Mouse (Mus musculus) liver, embryonic 15.5 days (tissue): Measurements from ENCODE around the gene Hap1. TPM values are rescaled to one million over a fixed set of nuclear protein-coding genes. Genes with fewer than 3 reads are reported as not detected.
"Not testable (repeated sequence)": the region's sequence is repeated elsewhere in the genome, so short reads cannot be mapped to it uniquely, and the experiment has no call there.

ENCODE experiments used
- ATAC-seq: fragments of 200-750 bp; cut with Nextera tagmentation; 2 replicates; pipeline ENCODE4 v1.8.0; 2017; ENCODE audit warnings: moderate number of reproducible peaks, mild to moderate bottlenecking, moderate library complexity; ENCODE audit not compliant: insufficient read depth
- H3K27ac ChIP-seq: fragments of 300-500 bp; sonication (generic); replicated peaks from 2 replicates; pipeline ENCODE4 v1.5.1; 2015; ENCODE audit warnings: mild to moderate bottlenecking, inconsistent platforms
- H3K27me3 ChIP-seq: fragments of 300-500 bp; sonication (generic); 2 replicates; pipeline ENCODE4 v1.6.1; 2015; ENCODE audit warnings: mild to moderate bottlenecking, inconsistent platforms
- H3K36me3 ChIP-seq: fragments of 300-500 bp; sonication (generic); replicated peaks from 2 replicates; pipeline ENCODE4 v1.6.1; 2015; ENCODE audit warnings: moderate library complexity, mild to moderate bottlenecking, inconsistent platforms
- H3K4me1 ChIP-seq: fragments of 300-500 bp; sonication (generic); replicated peaks from 2 replicates; pipeline ENCODE4 v1.6.1; 2015; ENCODE audit warnings: inconsistent platforms
- H3K4me2 ChIP-seq: fragments of 300-500 bp; sonication (generic); 2 replicates; pipeline ENCODE4 v1.6.1; 2015; ENCODE audit warnings: moderate library complexity, mild to moderate bottlenecking, inconsistent platforms
- H3K4me3 ChIP-seq: fragments of 300-500 bp; sonication (generic); replicated peaks from 2 replicates; pipeline ENCODE4 v1.5.1; 2015; ENCODE audit warnings: mild to moderate bottlenecking, inconsistent platforms
- H3K9ac ChIP-seq: fragments of 300-500 bp; sonication (generic); 2 replicates; pipeline ENCODE4 v1.6.1; 2015; ENCODE audit warnings: moderate library complexity, mild to moderate bottlenecking, inconsistent platforms
- H3K9me3 ChIP-seq: fragments of 300-500 bp; sonication (generic); replicated peaks from 2 replicates; pipeline ENCODE4 v1.6.1; 2016; ENCODE audit warnings: inconsistent platforms
- WGBS: fragments of 180-500 bp; shearing (Covaris S2); methylation state at CpG from one replicate; pipeline ENCODE4 v1.1.7; 2015; ENCODE audit warnings: mixed read lengths; ENCODE audit not compliant: insufficient replicate concordance; 5-methylcytosine and 5-hydroxymethylcytosine counted together
- polyA plus RNA-seq: library from polyadenylated mRNA; unstranded; fragments of >200 nt; fragmentation: Nextera tagmentation; extraction: Ambion mirVana; gene quantifications from 2 replicates; pipeline ENCODE4 v1.2.1, GENCODE M21; 2015

Gene Hap1
- polyA plus RNA-seq, 1 experiment from 2014 or later = 0.45 TPM

DNA sequence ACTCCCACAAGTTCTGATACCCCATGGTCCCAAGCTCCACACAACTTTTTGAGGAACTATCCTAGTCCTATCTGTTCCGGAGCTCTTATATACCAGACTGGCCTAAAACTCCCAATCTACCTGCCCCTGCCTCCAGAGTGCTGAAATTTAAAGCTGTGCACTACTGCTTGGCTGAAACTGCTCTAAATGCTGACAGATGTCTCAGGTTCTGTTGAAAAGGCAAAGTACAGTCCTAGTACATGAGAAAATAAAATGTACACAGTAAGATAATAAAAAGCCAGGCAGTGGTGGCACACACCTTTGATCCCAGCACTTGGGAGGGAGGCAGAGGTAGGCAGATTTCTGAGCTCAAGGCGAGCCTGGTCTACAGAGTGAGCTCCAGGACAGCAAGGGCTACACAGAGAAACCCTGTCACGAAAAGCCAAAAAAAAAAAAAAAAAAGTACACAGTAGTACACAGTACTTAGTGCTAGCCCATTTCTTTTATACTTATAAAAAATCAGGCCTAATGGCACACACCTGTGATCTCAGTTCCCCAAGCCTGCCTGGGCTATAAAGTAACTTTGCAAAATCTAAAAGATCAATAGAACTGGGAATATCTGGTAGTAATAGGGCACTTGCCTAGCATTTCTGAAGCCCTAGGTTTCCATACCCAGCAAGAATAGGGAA lies 33.2 kb downstream of the Hap1 start:
- H3K4me3 ChIP-seq = no peak overlapping the region
- H3K4me2 ChIP-seq = no peak overlapping the region

DNA sequence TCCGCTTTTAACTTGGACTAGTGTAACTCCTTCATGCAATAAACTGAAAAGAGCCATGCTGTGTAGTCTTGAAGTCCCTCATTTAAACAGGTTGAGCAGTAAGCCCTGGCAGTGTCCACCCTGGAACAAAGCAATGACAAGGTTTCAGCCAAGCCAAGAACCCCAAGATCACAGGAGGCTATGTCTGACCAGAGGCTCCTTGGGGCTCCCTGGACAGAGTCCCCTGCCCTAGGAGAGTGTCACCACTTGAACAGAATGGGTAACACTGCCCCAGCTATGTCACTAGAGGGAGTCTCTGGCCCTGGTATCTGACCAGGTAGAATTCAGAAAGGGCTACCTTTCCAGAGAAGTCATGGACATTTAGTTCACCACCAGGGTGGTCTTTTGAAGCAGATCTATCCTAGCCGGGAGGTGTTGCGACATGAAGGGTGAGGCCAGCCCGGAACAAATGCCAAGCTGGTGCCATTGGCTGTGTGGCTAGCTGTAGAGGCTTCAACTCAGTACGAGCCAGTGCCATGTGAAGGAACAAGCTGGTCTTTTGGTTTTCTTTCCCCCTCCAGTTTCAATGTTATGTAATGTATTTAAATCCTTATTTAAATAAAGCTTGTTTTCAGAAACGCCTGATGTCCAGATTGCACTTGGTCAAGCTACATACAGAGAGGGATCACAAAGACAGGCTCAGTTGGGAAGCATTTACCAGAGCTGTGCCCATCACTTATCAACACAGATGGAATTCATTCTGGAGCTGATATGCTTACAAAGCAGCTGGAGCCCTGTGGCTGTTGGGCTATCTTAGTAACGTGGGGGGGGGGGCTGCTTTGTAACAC lies 34.2 kb downstream of the Hap1 start:
- WGBS = 70% methylated on average over 7 of the region's 7 CpGs

More for the DNA sequence above, 33.2 kb downstream of the Hap1 start:
- H3K27me3 ChIP-seq = no peaks in the 10 kb centered on the region
- WGBS = 51% methylated on average over 3 of the region's 3 CpGs
- peaks cover 27% of the 10 kb centered on the region for H3K36me3 ChIP-seq
- no peak overlapping the region for H3K9ac ChIP-seq
- peak overlapping the region; percentile 61 for H3K27ac ChIP-seq
- no peak for ATAC-seq
- peaks cover 31% of the 10 kb centered on the region for H3K4me1 ChIP-seq
- no peaks in the 10 kb centered on the region for H3K9me3 ChIP-seq

DNA sequence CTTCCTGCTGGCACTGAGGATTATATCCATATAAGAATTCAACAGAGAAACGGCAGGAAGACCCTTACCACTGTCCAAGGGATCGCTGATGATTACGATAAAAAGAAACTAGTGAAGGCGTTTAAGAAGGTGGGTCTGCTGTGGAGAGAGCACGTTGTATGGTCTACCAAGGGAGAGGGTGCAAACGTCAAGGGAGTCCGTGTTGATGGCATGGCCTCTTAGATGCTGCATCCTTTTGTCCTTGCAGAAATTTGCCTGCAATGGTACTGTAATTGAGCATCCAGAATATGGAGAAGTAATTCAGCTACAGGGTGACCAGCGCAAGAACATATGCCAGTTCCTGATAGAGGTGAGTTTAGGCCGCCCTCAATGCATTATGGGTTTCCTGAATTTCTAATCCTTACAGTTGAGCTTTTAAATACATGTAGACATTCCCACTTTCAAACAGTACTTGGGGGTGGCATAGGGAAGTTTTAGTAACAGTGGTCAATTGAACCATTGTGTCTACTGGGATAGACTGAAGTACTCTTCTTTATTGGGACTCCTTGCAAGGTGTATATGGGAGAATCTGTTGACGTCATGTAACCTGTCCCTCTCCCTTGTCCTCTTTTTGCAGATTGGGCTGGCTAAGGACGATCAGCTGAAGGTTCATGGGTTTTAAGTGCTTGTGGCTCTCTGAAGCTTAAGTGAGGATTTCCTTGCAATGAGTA lies 35.1 kb downstream of the Hap1 start:
- not testable (repeated sequence) for H3K27me3 ChIP-seq, ATAC-seq, H3K9me3 ChIP-seq
- Histone ChIP-seq H3K4me3 (peak overlapping the region; percentile 87), H3K36me3 (peaks cover 27% of the 10 kb centered on the region), H3K9ac (peak overlapping the region; percentile 97), H3K4me1 (peaks cover 47% of the 10 kb centered on the region), H3K4me2 (peak overlapping the region; percentile 79), H3K27ac (peak overlapping the region; percentile 98)
- 10% methylated on average over 11 of the region's 11 CpGs for WGBS

More for the DNA sequence above, 34.2 kb downstream of the Hap1 start:
- not testable (repeated sequence) for H3K9me3 ChIP-seq, H3K27me3 ChIP-seq, H3K9ac ChIP-seq, ATAC-seq
- Histone ChIP-seq H3K36me3 (peaks cover 27% of the 10 kb centered on the region), H3K4me3 (peak overlapping the region; percentile 87), H3K27ac (peak overlapping the region; percentile 61), H3K4me2 (peak overlapping the region; percentile 79), H3K4me1 (peaks cover 41% of the 10 kb centered on the region)

DNA sequence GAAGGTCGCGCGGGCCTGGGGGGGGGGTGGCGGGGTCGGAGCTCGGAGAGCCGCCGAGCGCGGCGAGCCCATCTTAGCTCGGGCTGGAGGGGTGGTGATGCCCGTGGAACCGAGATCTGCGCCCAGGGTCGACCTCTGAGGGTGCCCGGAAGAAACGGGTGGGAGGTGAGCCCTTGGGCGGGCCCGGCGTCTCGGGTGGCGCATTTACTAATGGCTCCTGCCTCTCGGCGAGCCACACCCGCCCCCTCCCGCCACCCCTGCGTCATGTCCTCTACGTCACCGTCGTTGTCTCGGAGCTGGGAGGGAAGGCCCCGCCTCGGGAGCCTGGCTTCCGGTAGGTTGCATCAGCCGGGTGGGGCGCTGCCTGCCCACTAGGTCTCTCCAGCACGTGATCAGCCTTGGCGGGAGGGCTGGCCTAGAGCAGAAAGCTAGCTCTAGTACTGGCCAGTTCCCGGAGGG lies 35.7 kb downstream of the Hap1 start:
- ATAC-seq = peak; percentile 82
- Histone ChIP-seq H3K27me3 (no peaks in the 10 kb centered on the region), H3K4me3 (peak overlapping the region; percentile 87), H3K9ac (peak overlapping the region; percentile 97), H3K27ac (peak overlapping the region; percentile 98), H3K9me3 (no peaks in the 10 kb centered on the region), H3K36me3 (peaks cover 27% of the 10 kb centered on the region), H3K4me2 (peak overlapping the region; percentile 79), H3K4me1 (peaks cover 47% of the 10 kb centered on the region)
- WGBS = under 1% methylated on average over 40 of the region's 40 CpGs

DNA sequence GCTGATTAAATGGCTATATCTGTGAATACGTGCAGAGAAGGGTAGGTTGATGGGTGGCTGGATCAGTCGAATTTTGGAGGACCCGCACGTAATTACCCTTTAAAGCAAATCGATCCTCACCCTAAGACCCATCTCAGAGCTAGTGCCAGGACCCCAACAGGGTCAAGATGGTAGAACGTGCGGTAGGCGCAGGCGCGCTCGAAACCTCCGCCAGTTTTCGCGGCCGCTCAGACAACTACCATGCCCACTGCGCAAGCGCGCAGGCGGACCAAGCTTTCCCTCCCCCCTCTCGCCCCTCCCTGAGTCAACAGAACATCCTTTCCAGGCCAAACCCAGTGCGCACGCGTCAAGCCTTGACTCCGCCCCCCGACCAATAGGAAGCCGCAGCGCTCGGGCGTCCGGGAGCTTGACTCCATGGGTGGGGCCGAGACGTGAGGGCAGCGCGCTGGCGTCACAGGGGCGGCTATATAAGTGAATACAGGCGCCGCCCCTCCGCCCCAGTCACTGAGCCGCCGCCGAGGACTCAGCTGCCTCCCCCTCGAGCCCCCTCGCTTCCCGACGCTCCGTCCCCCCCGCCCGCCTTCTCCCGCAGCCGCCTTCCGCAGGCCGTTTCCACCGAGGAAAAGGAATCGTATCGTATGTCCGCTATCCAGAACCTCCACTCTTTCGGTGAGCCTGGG lies 36.3 kb downstream of the Hap1 start, which contains the start of gene Eif1:
TSS of gene Eif1 (plus strand) at position 394 of the 680 bp plus-strand sequence.
- no peaks in the 10 kb centered on the region for H3K27me3 ChIP-seq
- peak within 1 kb of the TSS; percentile 98 for H3K27ac ChIP-seq
- no peaks in the 10 kb centered on the region for H3K9me3 ChIP-seq
- H3K36me3 ChIP-seq = peaks cover 27% of the 10 kb centered on the region
- under 1% methylated on average over 58 of the region's 58 CpGs for WGBS
- peaks cover 51% of the 10 kb centered on the region for H3K4me1 ChIP-seq
- H3K9ac ChIP-seq = peak within 1 kb of the TSS; percentile 97
- H3K4me3 ChIP-seq = peak within 1 kb of the TSS; percentile 87
- H3K4me2 ChIP-seq = peak within 1 kb of the TSS; percentile 82
- peak; percentile 79 for ATAC-seq

DNA sequence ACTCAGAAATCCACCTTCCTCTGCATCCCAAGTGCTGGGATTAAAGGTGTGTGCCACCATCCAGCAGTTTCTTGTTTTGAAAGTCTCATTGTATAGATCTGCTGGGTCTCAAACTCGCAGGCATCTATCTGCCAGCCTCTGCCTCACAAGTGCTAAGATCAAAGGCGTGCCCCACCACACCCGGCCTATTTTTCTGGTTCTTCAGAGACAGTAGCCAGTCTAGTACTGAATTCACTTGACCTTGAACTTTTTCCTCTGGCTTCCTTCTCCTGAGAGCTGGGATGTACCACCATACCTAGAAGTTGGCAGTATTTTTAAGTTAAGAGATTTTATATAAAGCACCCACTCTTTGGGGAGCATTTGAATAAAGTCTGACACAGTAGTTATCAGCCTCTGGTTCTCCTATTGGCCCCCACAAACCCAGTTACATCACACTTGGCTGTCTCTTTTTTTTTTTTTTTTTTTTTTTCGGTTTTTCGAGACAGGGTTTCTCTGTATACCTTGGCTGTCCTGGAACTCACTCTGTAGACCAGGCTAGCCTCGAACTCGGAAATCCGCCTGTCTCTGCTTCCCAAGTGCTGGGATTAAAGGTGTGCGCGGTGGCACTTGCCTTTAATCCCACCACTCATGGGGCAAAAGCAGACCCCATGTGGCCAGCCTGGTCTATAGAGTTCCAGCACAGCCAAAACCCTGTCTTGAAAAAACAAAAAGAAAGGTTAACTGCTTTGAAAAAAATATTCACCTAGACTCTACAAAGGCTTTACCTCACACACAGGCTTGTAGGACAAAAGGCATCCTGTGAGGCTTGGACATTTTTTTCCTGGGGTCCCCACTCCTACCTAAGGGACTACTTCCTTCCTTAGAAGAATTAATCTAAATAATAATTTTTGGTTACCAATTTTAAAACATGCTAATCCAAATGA lies 37.1 kb downstream of the Hap1 start:
- H3K4me1 ChIP-seq = peaks cover 52% of the 10 kb centered on the region
- WGBS = 38% methylated on average over 10 of the region's 10 CpGs
- H3K4me3 ChIP-seq = peak overlapping the region; percentile 87
- no peaks in the 10 kb centered on the region for H3K9me3 ChIP-seq
- H3K27me3 ChIP-seq = no peaks in the 10 kb centered on the region
- H3K36me3 ChIP-seq = peaks cover 27% of the 10 kb centered on the region
- H3K9ac ChIP-seq = peak overlapping the region; percentile 64
- H3K4me2 ChIP-seq = peak overlapping the region; percentile 82
- no peak for ATAC-seq
- H3K27ac ChIP-seq = peak overlapping the region; percentile 94

DNA sequence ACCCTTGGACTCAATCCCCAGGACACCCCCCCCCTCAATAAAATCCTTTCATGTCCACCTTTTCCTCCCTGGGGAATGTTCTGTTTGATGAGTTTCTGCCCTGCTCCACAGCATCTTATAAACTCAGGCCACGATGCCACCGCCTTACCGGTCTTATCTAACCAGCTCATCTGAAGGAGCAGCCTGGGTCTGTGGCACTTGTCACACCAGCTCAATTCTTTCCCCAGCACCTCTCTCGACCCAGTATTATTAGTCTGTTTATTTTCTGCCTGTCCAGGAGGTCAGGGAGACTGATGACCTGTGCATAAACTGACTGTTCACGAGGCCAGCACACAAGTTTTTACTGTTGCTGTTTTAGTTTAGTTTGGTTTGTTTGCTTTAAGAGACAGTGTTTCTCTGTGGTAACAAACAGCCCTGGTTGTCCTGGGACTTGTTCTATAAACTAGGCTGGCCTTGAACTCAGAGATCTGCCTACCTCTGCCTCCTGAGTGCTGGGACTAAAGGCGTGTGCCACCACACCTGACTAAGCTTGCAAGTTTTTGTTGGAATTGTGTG lies 38.0 kb downstream of the Hap1 start:
- H3K9ac ChIP-seq = peak overlapping the region; percentile 64
- peak overlapping the region; percentile 82 for H3K4me2 ChIP-seq
- no peaks in the 10 kb centered on the region for H3K27me3 ChIP-seq
- peaks cover 25% of the 10 kb centered on the region for H3K36me3 ChIP-seq
- H3K4me3 ChIP-seq = peak overlapping the region; percentile 87
- WGBS = 34% methylated on average over 6 of the region's 6 CpGs
- peaks cover 52% of the 10 kb centered on the region for H3K4me1 ChIP-seq
- ATAC-seq = no peak
- no peaks in the 10 kb centered on the region for H3K9me3 ChIP-seq
- peak overlapping the region; percentile 94 for H3K27ac ChIP-seq

DNA sequence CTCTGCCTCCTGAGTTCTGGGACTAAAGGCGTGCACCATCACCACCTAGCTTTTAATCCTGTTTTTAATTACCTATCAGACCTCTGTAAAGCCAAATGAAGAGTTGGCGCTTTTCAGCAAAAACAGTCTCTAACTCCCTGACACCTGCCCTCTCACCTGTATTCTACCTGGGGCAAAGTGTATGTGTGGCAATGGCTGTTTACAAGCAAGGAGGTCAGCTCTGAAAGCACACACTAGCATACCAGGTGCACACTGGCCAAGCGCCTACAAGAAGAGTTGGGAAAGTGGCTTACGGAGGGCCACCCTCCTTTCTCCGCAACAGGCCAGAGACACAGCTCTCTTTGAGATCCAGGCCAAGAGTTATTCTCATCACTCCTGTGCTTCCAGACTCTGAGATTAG lies 40.5 kb downstream of the Hap1 start:
- no peak overlapping the region for H3K4me3 ChIP-seq

DNA sequence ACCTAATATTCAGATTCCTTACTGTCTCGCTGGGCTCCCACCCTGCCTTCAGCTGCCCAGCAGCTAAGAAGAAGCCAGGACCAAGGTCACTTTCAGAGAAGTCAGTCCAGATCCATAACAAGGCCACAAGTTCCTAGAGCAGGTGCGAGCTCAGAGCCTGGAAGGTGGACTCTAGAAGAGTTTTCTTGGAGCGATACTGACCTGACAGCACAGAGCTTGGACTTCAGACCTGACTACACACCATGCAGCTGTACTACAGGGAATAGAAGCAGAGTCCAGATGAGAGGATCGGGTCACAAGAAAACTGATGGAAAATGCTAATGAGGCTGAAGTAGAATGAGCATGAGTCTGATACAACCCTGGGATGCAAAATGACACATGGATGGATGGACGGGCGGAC lies 42.5 kb downstream of the Hap1 start:
- Histone ChIP-seq H3K36me3 (no peaks in the 10 kb centered on the region), H3K9me3 (no peaks in the 10 kb centered on the region), H3K4me3 (no peak overlapping the region), H3K27ac (no peak overlapping the region), H3K4me2 (no peak overlapping the region), H3K9ac (no peak overlapping the region), H3K4me1 (peaks cover 28% of the 10 kb centered on the region), H3K27me3 (no peaks in the 10 kb centered on the region)
- ATAC-seq = no peak
- 78% methylated on average over 6 of the region's 6 CpGs for WGBS

More for the DNA sequence above, 40.5 kb downstream of the Hap1 start:
- 79% methylated on average over 5 of the region's 5 CpGs for WGBS
- Histone ChIP-seq H3K27me3 (no peaks in the 10 kb centered on the region), H3K4me2 (no peak overlapping the region), H3K9ac (no peak overlapping the region), H3K36me3 (peaks cover under 1% of the 10 kb centered on the region), H3K4me1 (peaks cover 36% of the 10 kb centered on the region), H3K27ac (0 out of 2 replicates have a peak overlapping the region, but pooled peaks have one; percentile 25), H3K9me3 (no peaks in the 10 kb centered on the region)
- no peak for ATAC-seq
